Mouse (Mus musculus) testis, adult 2 months (tissue): ENCODE data around the gene Efl1. TPM values are rescaled to one million over a fixed set of nuclear protein-coding genes. Genes with fewer than 3 reads are reported as not detected.
A peak's percentile ranks its signal among the peaks of the same experiment; 100 is the strongest.

Source experiments
- H3K27ac ChIP-seq: fragments of 200-500 bp; 2 replicates; pipeline ENCODE4 v1.5.1; 2012; ENCODE audit warnings: low read depth, low read length; ENCODE audit not compliant: control insufficient read depth, insufficient read depth
- H3K27me3 ChIP-seq: fragments of 200-500 bp; 2 replicates; pipeline ENCODE4 v1.6.1; 2012; ENCODE audit warnings: mild to moderate bottlenecking, low read length, moderate library complexity; ENCODE audit not compliant: control insufficient read depth, insufficient read depth
- H3K36me3 ChIP-seq: fragments of 200-500 bp; 2 replicates; pipeline ENCODE4 v1.6.1; 2012; ENCODE audit warnings: mild to moderate bottlenecking, low read length; ENCODE audit not compliant: control insufficient read depth, insufficient read depth
- H3K4me1 ChIP-seq: fragments of 200-500 bp; 2 replicates; pipeline ENCODE4 v1.6.1; 2012; ENCODE audit warnings: low read length; ENCODE audit not compliant: control insufficient read depth, insufficient read depth
- H3K4me3 ChIP-seq: fragments of 200-500 bp; 2 replicates; pipeline ENCODE4 v1.5.1; 2012; ENCODE audit warnings: low read depth, mild to moderate bottlenecking, low read length, moderate library complexity, mixed read lengths; ENCODE audit not compliant: control insufficient read depth
- CTCF ChIP-seq: fragments of 200-500 bp; IDR thresholded peaks from 2 replicates; pipeline ENCODE4 v1.5.1; 2012; ENCODE audit warnings: low read depth, mild to moderate bottlenecking, inconsistent platforms, low read length, moderate library complexity; ENCODE audit not compliant: control insufficient read depth, insufficient read depth, insufficient replicate concordance
- POLR2A ChIP-seq: fragments of 200-500 bp; IDR thresholded peaks from 2 replicates; pipeline ENCODE4 v1.6.1; 2012; ENCODE audit warnings: low read depth, mild to moderate bottlenecking, inconsistent platforms, low read length, moderate library complexity; ENCODE audit not compliant: control insufficient read depth
- polyA plus RNA-seq: library from polyadenylated mRNA; depleted of rRNA; stranded (reverse); fragments of >200 nt; gene quantifications from 2 replicates; pipeline ENCODE4 v1.2.3, GENCODE M21; 2012; rRNA removed

Gene Efl1
- polyA plus RNA-seq: 9.9 and 16.1 TPM in 2 replicates

- TF ChIP-seq CTCF: no peak
- peak; percentile 96; the same call in 1 of the 2 replicates for TF ChIP-seq POLR2A
- peak within 1 kb of the TSS; percentile 99 for H3K4me3 ChIP-seq
- no peaks in the 10 kb centered on the region for H3K36me3 ChIP-seq
- no peaks in the 10 kb centered on the region for H3K4me1 ChIP-seq
- peak within 1 kb of the TSS; percentile 76; the same call in 1 of the 2 replicates for H3K27ac ChIP-seq
- no peaks in the 10 kb centered on the region for H3K27me3 ChIP-seq
Measured at GRCm38 (mm10) chr7:82648353-82649080, at the start of gene Efl1, which contains the start of gene Saxo2. Gene Efl1 (plus strand): TSS chr7:82648614. Gene Saxo2 (minus strand): TSS chr7:82648528.

- Histone ChIP-seq H3K4me3 (no peak overlapping the region), H3K27ac (no peak overlapping the region), H3K4me1 (no peaks in the 10 kb centered on the region), H3K36me3 (no peaks in the 10 kb centered on the region), H3K27me3 (no peaks in the 10 kb centered on the region)
- TF ChIP-seq POLR2A (no peak), CTCF (no peak)
Measured at GRCm38 (mm10) chr7:82602008-82602407, 46.4 kb upstream of the Efl1 start.

GRCm38 (mm10) chr7:82605425-82605824, 43.0 kb upstream of the Efl1 start:
- H3K4me3 ChIP-seq: no peak overlapping the region
- no peaks in the 10 kb centered on the region for H3K36me3 ChIP-seq
- no peak overlapping the region for H3K27ac ChIP-seq
- no peaks in the 10 kb centered on the region for H3K27me3 ChIP-seq
- TF ChIP-seq POLR2A: no peak
- TF ChIP-seq CTCF: no peak
- no peaks in the 10 kb centered on the region for H3K4me1 ChIP-seq

GRCm38 (mm10) chr7:82609629-82610028, 38.8 kb upstream of the Efl1 start:
- Histone ChIP-seq H3K4me3 (no peak overlapping the region), H3K36me3 (no peaks in the 10 kb centered on the region)
- no peak for TF ChIP-seq CTCF
- TF ChIP-seq POLR2A: no peak

GRCm38 (mm10) chr7:82625342-82625741, 23.1 kb upstream of the Efl1 start:
- H3K4me3 ChIP-seq: no peak overlapping the region

More at GRCm38 (mm10) chr7:82609629-82610028, 38.8 kb upstream of the Efl1 start:
- H3K27ac ChIP-seq: no peak overlapping the region
- no peaks in the 10 kb centered on the region for H3K27me3 ChIP-seq
- peaks cover 6% of the 10 kb centered on the region for H3K4me1 ChIP-seq

GRCm38 (mm10) chr7:82647183-82647582, 1.2 kb upstream of the Efl1 start:
- H3K27ac ChIP-seq: no peak overlapping the region
- H3K4me1 ChIP-seq: no peaks in the 10 kb centered on the region
- no peak for TF ChIP-seq POLR2A
- no peak for TF ChIP-seq CTCF
- H3K4me3 ChIP-seq: peak overlapping the region; percentile 56; the same call in 1 of the 2 replicates
- no peaks in the 10 kb centered on the region for H3K27me3 ChIP-seq
- no peaks in the 10 kb centered on the region for H3K36me3 ChIP-seq

More at GRCm38 (mm10) chr7:82625342-82625741, 23.1 kb upstream of the Efl1 start:
- H3K36me3 ChIP-seq: no peaks in the 10 kb centered on the region
- no peaks in the 10 kb centered on the region for H3K4me1 ChIP-seq
- no peak overlapping the region for H3K27ac ChIP-seq
- H3K27me3 ChIP-seq: no peaks in the 10 kb centered on the region
- TF ChIP-seq POLR2A (no peak), CTCF (no peak)

- Histone ChIP-seq H3K27ac (peak overlapping the region; percentile 76; the same call in 1 of the 2 replicates), H3K4me3 (peak overlapping the region; percentile 99), H3K4me1 (no peaks in the 10 kb centered on the region), H3K36me3 (no peaks in the 10 kb centered on the region), H3K27me3 (no peaks in the 10 kb centered on the region)
- TF ChIP-seq CTCF: no peak
Measured at GRCm38 (mm10) chr7:82647909-82648308, 505 bp upstream of the Efl1 start.
